Mouse (Mus musculus) ES-E14 (cell line): ENCODE measurements around the gene Supt6.

Source experiments
- CHD2 ChIP-seq: IDR thresholded peaks from 2 replicates; pipeline ENCODE4 v1.6.1; 2014; ENCODE audit warnings: mild to moderate bottlenecking, low read depth, low read length, inconsistent platforms
- ZNF384 ChIP-seq: IDR thresholded peaks from 2 replicates; pipeline ENCODE4 v1.6.1; 2012; ENCODE audit warnings: low read depth, low read length, inconsistent platforms

GRCm38 (mm10) chr11:78178859-78179437 lies 66.8 kb downstream of the Supt6 start:
- TF ChIP-seq ZNF384 = no peak
- TF ChIP-seq CHD2 = peak; percentile 81
